Mouse (Mus musculus): ENCODE measurements around the gene Ezr.

DNA sequence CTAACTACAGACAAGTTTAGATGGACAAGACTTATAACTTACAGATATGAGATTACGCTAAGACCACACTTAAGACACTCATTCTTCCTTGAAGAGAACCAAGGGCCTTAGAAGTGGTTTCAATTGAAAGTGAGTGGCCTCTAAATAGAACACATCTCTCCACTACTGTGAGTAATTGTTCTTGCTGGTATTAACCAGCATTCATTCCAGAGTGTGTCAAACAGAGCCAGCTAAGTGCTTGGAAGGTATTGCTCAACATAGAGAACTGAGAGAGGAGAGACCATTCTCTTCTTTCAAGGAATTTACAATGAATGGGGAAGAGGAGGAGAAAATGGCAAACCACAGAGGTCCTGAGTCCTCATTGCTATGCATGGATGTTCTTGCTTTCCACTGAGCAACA, 21.0 kb upstream of the Ezr start:
- TF ChIP-seq CTCF (IDR thresholded peaks at IDR 0.05; ENCODE audit: low read depth, low read length) (no peak), TAL1 (conservative IDR thresholded peaks at IDR 0.05; ENCODE audit: low read depth, low read length) (no peak), GATA1 (IDR thresholded peaks at IDR 0.05; ENCODE audit: borderline replicate concordance, low read length) (no peak)
